Mouse (Mus musculus) MEL (cell line): ENCODE data around the gene Cd38. TPM values are rescaled to one million over a fixed set of nuclear protein-coding genes. Genes with fewer than 3 reads are reported as not detected.

ENCODE experiments used
- DNase-seq: peaks from one replicate; pipeline ENCODE4 v3.0.0; 2011; ENCODE audit warnings: low read depth, low spot score
- H3K27ac ChIP-seq: 2 replicates; pipeline ENCODE4 v1.5.1; 2012; ENCODE audit warnings: low read depth, mild to moderate bottlenecking, control low read depth, low read length, moderate library complexity; ENCODE audit not compliant: control insufficient read depth
- H3K27me3 ChIP-seq, 2 experiments: fragments of 150-350 bp in 1 of 2; sonication (generic) in 1 of 2; 2 replicates each; pipeline ENCODE4 v1.6.1; 2012; ENCODE audit warnings: low read length in 2 of 2, mild to moderate bottlenecking in 2 of 2, improper control_type of control experiment in 1 of 2, moderate library complexity in 1 of 2; ENCODE audit not compliant: insufficient read depth in 2 of 2, control insufficient read depth in 1 of 2
- H3K36me3 ChIP-seq, 2 experiments: 2 replicates each; pipeline ENCODE4 v1.6.1; 2012 to 2014; ENCODE audit warnings: low read length in 2 of 2, improper control_type of control experiment in 1 of 2, inconsistent platforms in 1 of 2, mild to moderate bottlenecking in 1 of 2; ENCODE audit not compliant: insufficient read depth in 2 of 2, control insufficient read depth in 1 of 2
- H3K4me1 ChIP-seq, 2 experiments: fragments of 150-350 bp in 1 of 2; sonication (generic) in 1 of 2; 2 replicates each; pipeline ENCODE4 v1.6.1; 2012; ENCODE audit warnings: low read length in 2 of 2, improper control_type of control experiment in 1 of 2, mild to moderate bottlenecking in 1 of 2; ENCODE audit not compliant: insufficient read depth in 2 of 2, control insufficient read depth in 1 of 2
- H3K4me3 ChIP-seq, 2 experiments: fragments of 150-350 bp in 1 of 2; sonication (generic) in 1 of 2; 2 replicates each; pipeline ENCODE4 v1.5.1; 2012; ENCODE audit warnings: low read depth in 2 of 2, low read length in 2 of 2, mild to moderate bottlenecking in 2 of 2, moderate library complexity in 2 of 2, control low read depth in 1 of 2, improper control_type of control experiment in 1 of 2; ENCODE audit not compliant: control insufficient read depth in 1 of 2, insufficient read depth in 1 of 2
- H3K79me2 ChIP-seq: 2 replicates; pipeline ENCODE4 v1.6.1; 2012; ENCODE audit warnings: mild to moderate bottlenecking, low read length, moderate library complexity; ENCODE audit not compliant: control insufficient read depth, poor library complexity, insufficient read depth
- H3K9ac ChIP-seq: 2 replicates; pipeline ENCODE4 v1.6.1; 2012; ENCODE audit warnings: low read depth, mild to moderate bottlenecking, control low read depth, low read length, moderate library complexity; ENCODE audit not compliant: control insufficient read depth, poor library complexity, severe bottlenecking
- H3K9me3 ChIP-seq: fragments of 150-350 bp; sonication (generic); replicated peaks from 2 replicates; pipeline ENCODE4 v1.6.1; 2012; ENCODE audit warnings: mild to moderate bottlenecking, low read length, improper control_type of control experiment, moderate library complexity; ENCODE audit not compliant: insufficient read depth
- CHD2 ChIP-seq: IDR thresholded peaks from 2 replicates; pipeline ENCODE4 v1.6.1; 2011; ENCODE audit warnings: low read length, improper control_type of control experiment
- E2F4 ChIP-seq: IDR thresholded peaks from 2 replicates; pipeline ENCODE4 v1.6.1; 2011; ENCODE audit warnings: low read depth, low read length, improper control_type of control experiment, borderline replicate concordance
- EP300 ChIP-seq, 2 experiments: IDR thresholded peaks; 2 replicates each; pipeline ENCODE4 v1.6.1; 2011; ENCODE audit warnings: improper control_type of control experiment in 2 of 2, low read length in 2 of 2, low read depth in 1 of 2, mild to moderate bottlenecking in 1 of 2
- ETS1 ChIP-seq: IDR thresholded peaks from 2 replicates; pipeline ENCODE4 v1.6.1; 2012; ENCODE audit warnings: low read depth, mild to moderate bottlenecking, inconsistent platforms, low read length, improper control_type of control experiment, moderate library complexity
- GABPA ChIP-seq: IDR thresholded peaks from 2 replicates; pipeline ENCODE4 v1.6.1; 2012; ENCODE audit warnings: low read depth, mild to moderate bottlenecking, inconsistent platforms, low read length, improper control_type of control experiment, moderate library complexity
- KAT2A ChIP-seq: conservative IDR thresholded peaks from 2 replicates; pipeline ENCODE4 v1.6.1; 2012; ENCODE audit warnings: low read depth, low read length, improper control_type of control experiment, inconsistent platforms
- MAFK ChIP-seq: IDR thresholded peaks from 2 replicates; pipeline ENCODE4 v1.6.1; 2011; ENCODE audit warnings: low read depth, mild to moderate bottlenecking, low read length, improper control_type of control experiment, borderline replicate concordance
- MAZ ChIP-seq: IDR thresholded peaks from 2 replicates; pipeline ENCODE4 v1.6.1; 2012; ENCODE audit warnings: low read depth, mild to moderate bottlenecking, inconsistent platforms, low read length, improper control_type of control experiment
- MYB ChIP-seq: IDR thresholded peaks from 2 replicates; pipeline ENCODE4 v1.6.1; 2011; ENCODE audit warnings: mild to moderate bottlenecking, low read depth, low read length, improper control_type of control experiment
- NELFE ChIP-seq: IDR thresholded peaks from 2 replicates; pipeline ENCODE4 v1.6.1; 2011; ENCODE audit warnings: low read depth, low read length, improper control_type of control experiment
- NRF1 ChIP-seq: IDR thresholded peaks from 2 replicates; pipeline ENCODE4 v1.6.1; 2014; ENCODE audit warnings: low read depth, mild to moderate bottlenecking, inconsistent platforms, low read length, improper control_type of control experiment, moderate library complexity; ENCODE audit not compliant: poor library complexity, insufficient read depth, severe bottlenecking
- RAD21 ChIP-seq: IDR thresholded peaks from 2 replicates; pipeline ENCODE4 v1.6.1; 2011; ENCODE audit warnings: mild to moderate bottlenecking, low read depth, low read length, improper control_type of control experiment
- SIN3A ChIP-seq: IDR thresholded peaks from 2 replicates; pipeline ENCODE4 v1.6.1; 2012; ENCODE audit warnings: low read length, improper control_type of control experiment, inconsistent platforms
- SMC3 ChIP-seq: IDR thresholded peaks from 2 replicates; pipeline ENCODE4 v1.6.1; 2011; ENCODE audit warnings: low read depth, low read length, improper control_type of control experiment
- TAL1 ChIP-seq: IDR thresholded peaks from 2 replicates; pipeline ENCODE4 v1.6.1; 2012; ENCODE audit warnings: mild to moderate bottlenecking, inconsistent platforms, low read length, moderate library complexity, mixed read lengths
- UBTF ChIP-seq: IDR thresholded peaks from 2 replicates; pipeline ENCODE4 v1.6.1; 2012; ENCODE audit warnings: low read depth, mild to moderate bottlenecking, inconsistent platforms, low read length, improper control_type of control experiment, moderate library complexity, borderline replicate concordance; ENCODE audit not compliant: insufficient read depth
- USF2 ChIP-seq, 2 experiments: IDR thresholded peaks; 2 replicates each; pipeline ENCODE4 v1.6.1; 2011 to 2012; ENCODE audit warnings: improper control_type of control experiment in 2 of 2, low read length in 2 of 2, borderline replicate concordance in 1 of 2, inconsistent platforms in 1 of 2, low read depth in 1 of 2, mild to moderate bottlenecking in 1 of 2; ENCODE audit not compliant: insufficient read depth in 1 of 2
- ZC3H11A ChIP-seq: IDR thresholded peaks from 2 replicates; pipeline ENCODE4 v1.6.1; 2012; ENCODE audit warnings: low read depth, mild to moderate bottlenecking, inconsistent platforms, low read length, improper control_type of control experiment
- ZKSCAN1 ChIP-seq: IDR thresholded peaks from 2 replicates; pipeline ENCODE4 v1.6.1; 2012; ENCODE audit warnings: low read depth, mild to moderate bottlenecking, inconsistent platforms, low read length, improper control_type of control experiment, moderate library complexity
- polyA plus RNA-seq, 2 experiments: library from polyadenylated mRNA; stranded (reverse) in 1 of 2; unstranded in 1 of 2; fragments of >175 nt in 1 of 2; fragments of >200 nt in 1 of 2; gene quantifications; 2 replicates each; pipeline versions ENCODE4 v1.2.1 to v1.2.4; 2012; ENCODE audit warnings: low replicate concordance in 2 of 2, low read depth in 1 of 2; ENCODE audit not compliant: insufficient read length in 2 of 2, insufficient read depth in 1 of 2, missing spikeins in 1 of 2
- total RNA-seq: library from RNA; depleted of rRNA; stranded (reverse); fragments of 300-350 nt; gene quantifications from 2 replicates; pipeline ENCODE4 v1.2.3, GENCODE M21; 2012

Gene Cd38
- total and polyA plus RNA-seq, 3 experiments: not detected

DNA sequence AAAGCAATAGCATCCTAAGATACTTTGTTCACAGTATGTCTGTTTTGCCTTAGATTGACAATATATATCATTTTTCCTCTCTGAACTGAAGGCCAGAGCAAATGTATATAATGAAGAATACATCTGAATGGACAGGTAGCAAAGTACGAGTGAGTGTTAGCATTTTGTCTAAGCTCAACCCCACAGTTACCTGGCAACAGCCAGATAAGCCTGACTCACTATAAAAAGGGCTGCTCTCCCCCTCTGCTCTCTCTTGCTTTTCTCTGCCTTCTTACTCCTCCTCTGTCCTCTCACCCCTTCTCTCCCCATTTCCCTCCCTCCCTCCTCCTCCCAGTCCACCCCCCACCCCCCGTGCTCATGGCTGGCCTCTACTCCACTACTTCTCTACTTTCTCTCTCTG, 64.9 kb downstream of the Cd38 start:
- Histone ChIP-seq H3K36me3 (no peaks in the 10 kb centered on the region), H3K27ac (no peak overlapping the region), H3K9me3 (no peaks in the 10 kb centered on the region), H3K4me3 (no peak overlapping the region), H3K9ac (no peak overlapping the region)
- no peak for TF ChIP-seq SIN3A
- TF ChIP-seq SMC3: no peak
- TF ChIP-seq MAZ: no peak
- no peak for TF ChIP-seq GABPA
- TF ChIP-seq NELFE: no peak
- no peak for TF ChIP-seq CHD2
- no peak for TF ChIP-seq USF2 (IDR thresholded peaks at IDR 0.05; ENCODE audit: borderline replicate concordance in 1 of 2, insufficient read depth in 1 of 2, low read depth in 1 of 2, low read length in 2 of 2)
- no peak for TF ChIP-seq ZC3H11A
- no peak for TF ChIP-seq MAFK
- no peak for TF ChIP-seq KAT2A
- no peak for TF ChIP-seq MYB
- TF ChIP-seq UBTF: no peak
- TF ChIP-seq ZKSCAN1: no peak
- TF ChIP-seq TAL1: no peak
- no peak for TF ChIP-seq NRF1
- TF ChIP-seq, all 39 proteins: peak for 0
- Histone ChIP-seq H3K79me2 (no peaks in the 10 kb centered on the region), H3K4me1 (no peaks in the 10 kb centered on the region), H3K27me3 (peaks cover 0 to 2% of the 10 kb centered on the region in 2 experiments; a peak in 1 of 4 replicates)
- no peak for DNase-seq

- no peaks in the 10 kb centered on the region for H3K9me3 ChIP-seq
- no peak overlapping the region for H3K9ac ChIP-seq
- no peaks in the 10 kb centered on the region for H3K36me3 ChIP-seq
- no peak for TF ChIP-seq EP300 (IDR thresholded peaks at IDR 0.05; ENCODE audit: low read depth in 1 of 2, low read length in 2 of 2)
- TF ChIP-seq RAD21: no peak
- no peak for TF ChIP-seq ETS1
- no peak for TF ChIP-seq E2F4
- no peak for TF ChIP-seq TAL1
- no peak for TF ChIP-seq SIN3A
- TF ChIP-seq, all 39 proteins: peak for 0
- Histone ChIP-seq H3K79me2 (no peaks in the 10 kb centered on the region), H3K4me1 (no peaks in the 10 kb centered on the region), H3K4me3 (no peak overlapping the region), H3K27ac (no peak overlapping the region), H3K27me3 (no peaks in the 10 kb centered on the region; a peak in 1 of 4 replicates)
- no peak for DNase-seq
Observed at GRCm38 (mm10) chr5:43947330-43947977, 79.1 kb downstream of the Cd38 start.
